Mouse (Mus musculus) ES-E14 (cell line): ENCODE measurements around the gene Heatr4.

Experiments
- CHD2 ChIP-seq: IDR thresholded peaks from 2 replicates; pipeline ENCODE4 v1.6.1; 2014; ENCODE audit warnings: mild to moderate bottlenecking, low read depth, low read length, inconsistent platforms
- MAFK ChIP-seq: IDR thresholded peaks from 2 replicates; pipeline ENCODE4 v1.6.1; 2014; ENCODE audit warnings: mild to moderate bottlenecking, low read depth, low read length, inconsistent platforms; ENCODE audit not compliant: insufficient read depth
- ZC3H11A ChIP-seq: IDR thresholded peaks from 2 replicates; pipeline ENCODE4 v1.6.1; 2012; ENCODE audit warnings: low read depth, mild to moderate bottlenecking, inconsistent platforms, low read length, borderline replicate concordance
- ZNF384 ChIP-seq: IDR thresholded peaks from 2 replicates; pipeline ENCODE4 v1.6.1; 2012; ENCODE audit warnings: low read depth, low read length, inconsistent platforms

- no peak for TF ChIP-seq MAFK
- no peak for TF ChIP-seq ZNF384
- TF ChIP-seq ZC3H11A = no peak
- TF ChIP-seq CHD2 = peak; percentile 93
Measured at GRCm38 (mm10) chr12:83921535-83922381, 62.9 kb downstream of the Heatr4 start, which contains the start of gene Numb.
